Mouse (Mus musculus): ENCODE measurements around the gene Tmem245.

Gene Tmem245

DNA sequence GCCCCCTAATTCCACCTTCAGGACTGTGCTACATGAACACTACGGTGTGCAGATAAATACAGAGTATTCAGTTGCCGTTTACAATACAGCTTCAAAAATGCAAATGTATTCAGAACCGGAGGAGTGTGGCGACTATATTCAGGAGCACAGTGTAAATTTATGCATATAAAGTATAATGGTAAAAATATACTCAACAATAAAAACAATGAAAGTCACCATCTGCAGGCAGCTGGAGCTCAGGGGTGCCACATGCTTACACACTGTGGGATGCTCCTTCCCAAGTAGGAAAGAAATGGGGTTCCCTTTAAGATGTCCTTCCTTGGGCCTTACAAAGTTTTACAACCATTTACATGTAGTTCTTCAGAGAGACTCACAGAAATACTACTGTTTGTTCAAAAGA is 5.8 kb downstream of the Tmem245 start:
- ChIA-PET CTCF (interaction anchor here in 2 of 4 experiments (0.7 to 1.0 kb wide), 2 partner anchors 9 to 75 kb away, joined by 3 read pairs; no protein-coding TSS in a partner anchor), POLR2A (interaction anchor here in 3 of 4 experiments (0.8 to 8.6 kb wide), 26 partner anchors 7 to 76 kb away, joined by 3 to 105 read pairs (median 4); partner anchors contain the start of genes Ctnnal1 (in 1 of the 3) and Tmem245 (in 1 of the 3))

DNA sequence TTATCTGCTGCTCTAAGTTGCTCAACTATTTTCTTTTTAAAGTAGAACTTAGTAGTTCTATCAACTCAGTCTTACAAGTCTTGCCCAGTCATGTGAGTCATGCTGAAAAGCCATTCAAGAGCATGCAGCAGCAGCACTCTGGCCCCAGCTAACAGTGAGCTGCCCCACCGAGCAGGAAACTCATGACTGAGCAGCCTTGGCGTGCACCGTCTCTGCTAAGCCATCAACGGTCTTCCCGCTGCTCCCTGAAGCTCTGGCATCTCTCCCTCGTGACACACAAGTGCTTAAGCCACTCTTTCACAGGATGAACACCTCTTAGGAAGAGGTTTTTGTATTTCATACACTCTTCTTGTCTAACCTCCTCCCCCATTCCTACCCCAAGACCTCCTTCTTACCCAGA is 10.1 kb downstream of the Tmem245 start:
- POLR2A ChIA-PET: interaction anchor here in 3 of 4 experiments (0.5 to 8.6 kb wide), 13 partner anchors 8 to 783 kb away, joined by 3 to 70 read pairs (median 4); partner anchors contain the start of gene Tmem245 (in 1 of the 3)
- CTCF ChIA-PET: interaction anchor here in 2 of 4 experiments (0.6 to 1.0 kb wide), 2 partner anchors 92 to 156 kb away, joined by 3 to 4 read pairs; no protein-coding TSS in a partner anchor

DNA sequence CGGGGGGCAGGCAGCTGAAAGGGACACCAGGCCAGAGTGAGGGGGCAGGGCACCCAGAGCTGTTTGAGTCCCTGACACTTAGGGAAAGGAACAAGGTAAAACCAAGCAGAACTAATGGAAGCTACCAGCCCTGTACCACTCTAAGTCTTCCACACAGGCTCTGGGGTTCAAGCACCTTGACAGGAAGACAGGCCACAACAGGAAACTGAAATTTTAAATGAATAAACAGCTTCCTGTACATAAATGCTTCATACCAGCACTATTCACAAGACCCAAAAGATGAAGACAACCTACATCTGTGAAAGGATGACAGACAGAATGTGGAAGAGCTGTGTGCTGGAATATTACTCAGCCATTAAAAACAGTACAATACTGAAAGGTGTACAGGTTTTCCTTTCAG is 11.9 kb downstream of the Tmem245 start:
- CTCF ChIA-PET: interaction anchor here in 2 of 4 experiments (0.6 kb wide), 2 partner anchors 20 to 31 kb away, joined by 3 read pairs; no protein-coding TSS in a partner anchor
- POLR2A ChIA-PET: interaction anchor here in 3 of 4 experiments (0.9 to 8.6 kb wide), 12 partner anchors 8 to 1460 kb away, joined by 3 to 99 read pairs (median 4); partner anchors contain the start of gene Tmem245 (in 1 of the 3)

DNA sequence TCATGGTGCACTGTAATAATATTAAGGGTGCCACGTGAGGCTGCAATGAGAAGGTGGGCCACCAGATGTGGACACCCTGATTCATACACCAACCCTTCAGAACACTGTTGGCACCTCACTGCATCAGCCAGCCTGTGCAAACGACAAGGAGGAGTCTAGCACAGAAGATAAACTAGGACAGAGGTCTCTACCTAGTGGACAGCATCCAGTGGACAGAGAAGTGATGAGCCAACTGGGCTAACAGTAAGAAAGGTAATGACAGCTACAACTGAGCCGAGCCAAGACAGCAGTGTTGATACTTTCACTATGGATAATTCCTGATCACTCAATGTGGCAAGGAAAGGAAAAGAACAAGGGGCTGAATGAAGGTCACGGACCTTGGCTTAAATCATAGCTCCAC is 14.1 kb downstream of the Tmem245 start:
- ChIA-PET CTCF (interaction anchor here in 3 of 4 experiments (0.6 to 1.3 kb wide), 7 partner anchors 12 to 1611 kb away, joined by 3 to 10 read pairs (median 4); no protein-coding TSS in a partner anchor), POLR2A (interaction anchor here in 3 of 4 experiments (0.6 to 8.6 kb wide), 16 partner anchors 10 to 508 kb away, joined by 3 to 99 read pairs (median 4); partner anchors contain the start of genes Actl7b (in 1 of the 3) and Tmem245 (in 1 of the 3))

DNA sequence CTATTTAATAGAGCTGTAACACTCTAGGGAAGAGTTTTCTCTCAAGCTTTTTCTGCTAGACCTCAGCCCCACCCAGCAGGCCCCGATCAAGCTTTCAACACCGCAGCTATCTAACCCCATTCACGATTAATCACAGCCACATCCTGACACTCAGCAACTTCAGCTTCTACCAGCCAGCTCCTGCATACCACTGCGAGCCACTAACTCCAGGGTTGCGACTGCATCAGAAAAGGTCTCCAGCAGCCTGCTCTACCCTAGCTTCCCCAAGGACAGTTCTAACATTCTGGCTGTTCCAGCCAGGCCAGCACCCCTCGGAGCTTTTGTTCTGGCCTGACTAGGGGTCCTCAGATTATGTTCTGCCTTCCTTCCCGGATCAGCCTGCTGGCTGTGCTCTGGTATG is 15.1 kb downstream of the Tmem245 start:
- CTCF ChIA-PET: interaction anchor here in 3 of 4 experiments (0.6 to 1.4 kb wide), 8 partner anchors 9 to 106 kb away, joined by 3 to 4 read pairs (median 3); no protein-coding TSS in a partner anchor
- POLR2A ChIA-PET: interaction anchor here (0.6 to 7.8 kb wide), 25 partner anchors 9 to 130 kb away, joined by 3 to 99 read pairs (median 4); partner anchors contain the start of genes Ctnnal1 (in 1 of the 4), Elp1 (in 1 of the 4) and Fam206a (in 1 of the 4)

DNA sequence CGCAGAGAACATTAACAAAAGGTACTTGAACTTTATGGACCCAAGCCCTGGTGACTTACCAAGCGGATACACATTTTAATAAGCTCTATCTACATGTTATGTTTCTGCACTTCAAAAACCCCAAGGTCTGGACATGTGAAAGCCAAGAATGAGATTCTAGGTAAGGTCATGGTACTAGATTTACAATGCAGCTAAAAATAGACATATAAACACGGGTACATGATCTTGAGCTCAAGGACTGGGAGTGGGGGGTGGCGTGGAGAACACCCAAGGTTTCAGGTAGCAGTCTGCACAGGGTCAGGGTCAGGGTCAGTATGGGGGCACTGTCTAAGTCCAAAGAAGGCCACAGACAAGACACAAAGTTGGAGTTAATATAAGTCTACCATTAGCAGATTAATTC is 16.9 kb downstream of the Tmem245 start:
- POLR2A ChIA-PET: interaction anchor here in 2 of 4 experiments (0.6 to 7.8 kb wide), 16 partner anchors 8 to 65 kb away, joined by 3 to 99 read pairs (median 4); partner anchors contain the start of genes Ctnnal1 (in 1 of the 2) and Tmem245 (in 1 of the 2)
- CTCF ChIA-PET: interaction anchor here in 3 of 4 experiments (0.6 to 1.3 kb wide), 3 partner anchors 14 to 251 kb away, joined by 3 read pairs; no protein-coding TSS in a partner anchor

DNA sequence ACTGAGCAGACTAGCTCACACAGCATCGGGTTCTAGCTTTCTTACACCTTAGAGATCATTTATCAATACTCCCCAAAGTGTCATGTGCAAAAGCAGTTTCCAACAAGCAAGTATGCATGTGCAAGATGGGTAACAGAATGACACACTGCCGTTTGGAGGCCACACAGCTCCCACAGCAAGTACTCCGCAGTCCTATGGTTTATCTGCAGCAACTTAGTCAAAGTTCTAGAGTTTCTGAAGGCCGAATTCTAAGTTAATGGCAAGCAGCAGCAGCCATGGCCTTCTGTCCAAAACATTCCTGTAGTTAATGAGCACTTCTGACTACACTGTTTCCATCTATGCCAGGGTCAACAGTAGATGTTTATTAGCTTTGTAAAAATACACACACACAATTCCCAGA is 20.3 kb downstream of the Tmem245 start:
- POLR2A ChIA-PET: interaction anchor here in 2 of 4 experiments (1.0 to 2.5 kb wide), 10 partner anchors 8 to 125 kb away, joined by 3 to 13 read pairs (median 6); partner anchors contain the start of genes Elp1 (in 1 of the 2) and Fam206a (in 1 of the 2)
- CTCF ChIA-PET: interaction anchor here in 1 of 4 experiments (0.9 kb wide), 1 partner anchor 13 kb away, joined by 3 read pairs; no protein-coding TSS in a partner anchor

DNA sequence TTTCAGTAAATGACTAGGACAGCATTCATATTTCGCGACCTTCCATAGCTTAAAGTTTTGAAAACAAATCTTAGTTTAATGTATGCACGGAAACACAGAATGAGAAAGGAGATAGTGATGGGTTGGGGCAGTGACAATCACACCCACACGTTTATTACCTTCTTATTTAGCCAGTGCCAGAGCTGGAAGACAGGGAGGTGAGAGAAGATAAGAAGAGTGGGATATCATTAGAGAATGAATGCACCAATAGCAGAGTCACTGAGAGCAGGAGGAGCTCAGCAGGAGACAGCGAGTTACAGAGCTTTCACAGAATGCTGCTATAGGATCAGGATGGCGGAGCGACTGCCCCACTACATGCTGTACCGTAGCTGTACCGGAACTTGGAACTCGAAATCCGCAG is 25.0 kb downstream of the Tmem245 start:
- POLR2A ChIA-PET: interaction anchor here in 3 of 4 experiments (0.6 to 1.8 kb wide), 17 partner anchors 8 to 923 kb away, joined by 3 to 9 read pairs (median 5); no protein-coding TSS in a partner anchor
- CTCF ChIA-PET: no interaction called here

DNA sequence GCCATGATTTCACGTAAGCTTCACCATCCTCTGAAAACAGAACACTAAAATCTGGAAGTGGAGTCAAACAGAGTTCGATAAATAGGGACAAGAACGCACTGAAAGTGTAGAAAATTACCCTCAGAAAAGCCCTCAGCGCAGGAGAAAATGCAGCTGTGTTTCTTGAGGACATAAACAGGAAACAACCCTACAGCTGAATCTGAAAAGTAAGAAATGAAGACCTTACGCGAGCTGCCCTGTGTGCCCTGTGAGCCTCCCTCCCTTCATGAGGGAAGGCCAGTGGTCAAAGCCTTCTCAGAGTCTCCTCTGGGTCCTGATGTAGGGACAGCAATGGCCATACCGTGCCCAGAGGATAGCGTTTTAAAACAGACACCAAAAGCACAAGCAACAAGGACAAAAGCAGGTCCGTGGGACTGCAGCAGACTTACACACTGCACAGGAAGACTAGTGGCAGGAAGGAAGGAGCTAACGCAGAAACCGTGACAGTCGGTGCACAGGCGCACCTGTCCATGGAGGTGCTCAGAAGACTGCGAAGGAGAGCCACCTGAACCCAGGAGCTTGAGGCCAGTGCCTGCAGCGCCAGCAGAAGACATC is 31.4 kb downstream of the Tmem245 start:
- CTCF ChIA-PET: interaction anchor here in 2 of 4 experiments (0.6 to 1.3 kb wide), 3 partner anchors 14 to 18 kb away, joined by 3 to 4 read pairs (median 4); no protein-coding TSS in a partner anchor
- POLR2A ChIA-PET: interaction anchor here in 2 of 4 experiments (0.5 to 8.8 kb wide), 8 partner anchors 11 to 129 kb away, joined by 3 to 61 read pairs (median 4); partner anchors contain the start of gene Ctnnal1 (in 1 of the 2)

DNA sequence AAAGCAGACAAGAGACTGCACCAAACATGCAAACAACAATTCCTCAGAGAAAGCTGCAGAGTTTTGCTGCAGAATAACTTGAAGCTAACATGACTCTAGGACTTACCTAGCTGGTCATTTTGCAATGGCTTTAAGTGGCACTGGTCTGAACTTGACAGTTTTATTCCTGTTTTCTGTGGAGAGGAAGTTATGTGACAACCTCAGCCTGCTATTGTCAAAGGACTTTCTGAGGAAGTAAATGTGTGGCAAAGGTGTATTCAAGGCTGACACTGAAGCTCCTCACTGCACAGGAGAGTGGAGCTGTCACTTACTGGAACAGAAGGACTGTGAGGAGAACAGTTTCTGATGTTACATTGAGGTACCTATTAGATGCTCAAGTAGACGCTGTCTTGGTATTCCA is 32.5 kb downstream of the Tmem245 start:
- ChIA-PET CTCF (interaction anchor here in 3 of 4 experiments (0.6 to 1.3 kb wide), 4 partner anchors 13 to 361 kb away, joined by 3 to 7 read pairs (median 4); no protein-coding TSS in a partner anchor), POLR2A (interaction anchor here (0.7 to 8.8 kb wide), 17 partner anchors 8 to 112 kb away, joined by 3 to 61 read pairs (median 4); partner anchors contain the start of gene Ctnnal1 (in 2 of the 4))

DNA sequence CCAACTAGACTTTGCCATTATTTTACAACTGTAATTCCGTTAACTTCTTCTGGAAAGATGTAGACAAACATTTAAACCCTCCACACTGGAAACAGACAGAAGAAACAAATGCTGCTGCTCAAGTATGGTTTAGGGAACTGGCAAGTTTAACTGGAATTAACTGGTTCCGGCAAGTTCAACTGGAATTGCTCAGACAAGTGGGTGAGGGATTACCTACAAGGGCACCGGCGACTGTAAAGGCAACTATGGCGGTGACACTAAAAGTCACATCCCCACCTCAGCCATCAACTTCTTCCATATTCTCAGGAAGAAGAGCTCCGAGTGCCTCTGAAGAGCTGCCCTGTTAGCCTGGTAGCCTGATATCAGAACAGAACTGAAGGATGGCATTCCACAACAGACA is 32.9 kb downstream of the Tmem245 start:
- ChIA-PET POLR2A (interaction anchor here (0.7 to 8.8 kb wide), 17 partner anchors 9 to 206 kb away, joined by 3 to 61 read pairs (median 4); partner anchors contain the start of gene Ctnnal1 (in 1 of the 4)), CTCF (interaction anchor here in 1 of 4 experiments (0.9 to 2.0 kb wide), 3 partner anchors 12 to 361 kb away, joined by 3 to 7 read pairs (median 4); no protein-coding TSS in a partner anchor)

DNA sequence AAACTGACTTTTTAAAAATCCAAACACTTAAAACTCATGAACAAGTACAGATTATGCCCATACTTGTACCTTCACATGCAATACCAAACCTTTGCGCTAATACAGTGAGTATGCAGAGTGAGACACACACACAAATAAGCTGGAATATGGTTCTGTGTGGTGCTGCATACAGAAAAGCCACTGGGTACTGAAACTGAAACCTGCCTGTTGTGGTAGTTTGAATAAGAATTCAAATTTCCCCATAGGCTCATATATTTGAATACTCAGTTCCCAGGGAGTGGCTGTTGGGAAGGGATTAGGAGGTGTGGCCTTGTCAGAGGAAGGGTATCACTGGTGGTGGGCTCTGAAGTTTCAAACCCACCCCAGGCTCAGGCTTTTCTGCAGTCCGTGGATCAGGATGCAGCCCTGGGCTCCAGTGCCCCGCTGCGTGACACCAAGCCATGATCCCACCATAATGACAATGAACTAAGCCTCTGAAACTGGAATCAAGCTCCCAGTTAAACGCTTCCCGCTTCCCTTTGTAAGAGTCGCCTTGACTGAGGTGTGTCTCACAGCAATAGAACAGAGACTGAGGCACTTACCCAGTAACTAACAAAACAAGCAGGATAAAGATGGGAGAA is 34.7 kb downstream of the Tmem245 start:
- POLR2A ChIA-PET: interaction anchor here in 2 of 4 experiments (0.6 to 8.8 kb wide), 14 partner anchors 10 to 138 kb away, joined by 3 to 61 read pairs (median 4); partner anchors contain the start of gene Ctnnal1 (in 1 of the 2)
- CTCF ChIA-PET: interaction anchor here in 3 of 4 experiments (0.7 to 2.0 kb wide), 3 partner anchors 10 to 85 kb away, joined by 3 to 8 read pairs (median 7); no protein-coding TSS in a partner anchor

DNA sequence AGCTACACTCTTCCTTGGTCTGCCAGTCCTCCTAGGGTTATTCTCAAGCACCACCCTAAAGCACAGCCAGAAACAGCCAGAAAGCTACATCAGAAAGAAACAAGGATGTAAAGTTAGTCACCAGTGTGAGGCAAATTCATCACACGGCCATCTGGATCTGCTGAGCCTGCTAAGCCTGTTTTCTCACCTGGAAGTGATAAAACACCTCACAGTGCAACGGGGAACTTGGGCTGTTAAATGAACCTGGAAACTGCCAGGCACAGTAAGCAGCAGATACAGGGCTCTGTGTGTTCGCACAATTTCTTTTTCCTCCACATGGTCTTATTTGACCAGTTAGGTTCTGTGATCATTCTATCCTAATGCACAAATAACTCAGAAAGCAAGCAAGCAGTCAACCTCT is 37.7 kb downstream of the Tmem245 start:
- POLR2A ChIA-PET: interaction anchor here in 1 of 4 experiments (1.3 to 2.0 kb wide), 5 partner anchors 9 to 36 kb away, joined by 4 to 9 read pairs (median 4); no protein-coding TSS in a partner anchor
- CTCF ChIA-PET: interaction anchor here in 1 of 4 experiments (0.6 kb wide), 1 partner anchor 11 kb away, joined by 3 read pairs; no protein-coding TSS in a partner anchor

DNA sequence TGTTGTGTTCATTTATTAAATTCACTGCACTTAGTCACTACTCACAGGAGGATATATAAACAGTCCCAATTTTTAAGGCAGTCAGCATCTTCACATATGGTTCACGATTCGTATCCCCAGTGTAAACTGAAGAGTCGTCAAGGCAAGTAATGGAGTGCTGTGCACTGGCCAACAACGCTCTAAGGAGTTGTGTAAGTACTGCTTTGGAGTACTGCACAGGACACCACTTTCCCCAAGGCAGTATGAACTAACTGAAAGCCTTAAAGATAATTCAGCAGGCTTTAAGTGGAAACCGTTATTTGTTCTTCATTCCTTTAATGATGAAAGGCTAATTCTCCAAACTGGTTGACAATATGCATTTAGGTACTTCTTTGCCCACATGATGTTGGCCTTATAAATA is 39.6 kb downstream of the Tmem245 start:
- ChIA-PET POLR2A (interaction anchor here in 3 of 4 experiments (0.7 to 1.6 kb wide), 5 partner anchors 11 to 114 kb away, joined by 3 to 11 read pairs (median 6); no protein-coding TSS in a partner anchor), CTCF (no interaction called here)

DNA sequence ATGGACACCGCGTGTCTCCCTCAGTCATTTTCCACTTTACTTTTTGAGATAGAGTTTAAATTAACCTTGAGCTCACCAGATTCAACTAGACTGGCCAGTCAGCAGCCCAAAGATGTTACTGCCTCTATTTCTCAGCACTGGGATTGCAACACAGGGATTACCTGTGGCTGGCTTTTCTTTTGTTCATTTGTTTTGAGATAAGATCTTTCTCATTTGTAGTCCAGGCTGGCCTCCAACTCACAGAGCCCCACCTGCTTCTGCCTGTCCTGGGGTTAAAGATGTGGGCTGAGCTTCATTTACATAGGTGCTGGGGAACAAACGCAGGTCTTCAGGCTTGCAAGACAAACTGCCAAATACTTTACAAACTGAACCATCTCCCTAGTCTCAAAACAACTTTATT is 40.3 kb downstream of the Tmem245 start:
- ChIA-PET POLR2A (interaction anchor here in 3 of 4 experiments (0.6 to 8.9 kb wide), 23 partner anchors 8 to 1645 kb away, joined by 3 to 61 read pairs (median 5); partner anchors contain the start of genes Ctnnal1 (in 1 of the 3), Elp1 (in 1 of the 3) and Fam206a (in 1 of the 3)), CTCF (interaction anchor here in 2 of 4 experiments (1.0 to 1.2 kb wide), 2 partner anchors 25 to 110 kb away, joined by 3 read pairs; no protein-coding TSS in a partner anchor)

DNA sequence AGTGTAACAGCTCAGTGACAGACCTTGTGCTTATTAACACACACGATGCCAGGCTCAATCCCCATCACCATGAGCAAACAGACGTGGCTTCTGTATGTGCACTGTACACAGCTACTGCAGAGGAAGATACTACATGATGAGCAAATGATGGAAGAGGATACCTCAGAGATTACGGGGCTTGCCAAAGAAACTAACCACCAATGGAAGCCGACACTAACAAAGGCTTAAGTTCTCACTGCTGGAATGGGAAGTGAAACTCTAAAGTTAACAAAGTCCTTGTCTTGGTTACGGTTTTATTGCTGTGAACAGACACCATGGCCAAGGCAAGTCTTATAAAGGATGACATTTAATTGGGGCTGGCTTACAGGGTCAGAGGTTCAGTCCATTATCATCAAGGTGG is 41.7 kb downstream of the Tmem245 start:
- POLR2A ChIA-PET: interaction anchor here (0.5 to 8.9 kb wide), 16 partner anchors 8 to 1430 kb away, joined by 3 to 61 read pairs (median 3); partner anchors contain the start of gene Ctnnal1 (in 2 of the 4)
- CTCF ChIA-PET: no interaction called here

DNA sequence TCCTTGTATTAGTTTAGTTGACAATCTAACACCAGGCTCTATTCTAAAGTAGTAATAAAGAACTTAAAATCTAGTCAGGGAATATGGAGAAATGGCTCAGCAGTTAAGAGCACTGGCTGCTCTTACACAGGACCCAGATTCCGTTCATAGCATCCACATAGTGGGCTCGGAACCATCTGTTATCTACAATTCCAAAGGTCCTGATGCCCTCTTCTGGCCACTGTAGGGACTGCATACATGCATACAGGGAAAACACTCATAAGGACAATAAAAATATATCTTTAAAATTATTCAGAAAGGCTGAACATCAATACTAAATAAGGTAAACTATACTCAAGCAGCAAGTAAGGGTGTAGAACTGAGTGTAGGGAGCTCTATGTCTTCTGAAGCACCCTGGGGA is 45.6 kb downstream of the Tmem245 start:
- ChIA-PET POLR2A (interaction anchor here in 3 of 4 experiments (0.5 to 8.9 kb wide), 12 partner anchors 9 to 50 kb away, joined by 3 to 61 read pairs (median 4); partner anchors contain the start of gene Ctnnal1 (in 1 of the 3)), CTCF (interaction anchor here in 3 of 4 experiments (0.5 to 2.0 kb wide), 11 partner anchors 9 to 543 kb away, joined by 3 to 7 read pairs (median 3); no protein-coding TSS in a partner anchor)

Measured in embryonic stem cell, embryonic (primary cell).